Mouse (Mus musculus) R1 (cell line): ENCODE measurements at regions not wholly inside any gene's neighbourhood (a gene's known extent, or its start where the extent isn't known, plus 50 kb on each side); places are given as distances from the start of the nearest gene placed in this dataset.

Experiments
- DNase-seq: peaks from one replicate; pipeline ENCODE4 v3.0.0-alpha.2; 2018; ENCODE audit warnings: low read depth, low spot score

DNA sequence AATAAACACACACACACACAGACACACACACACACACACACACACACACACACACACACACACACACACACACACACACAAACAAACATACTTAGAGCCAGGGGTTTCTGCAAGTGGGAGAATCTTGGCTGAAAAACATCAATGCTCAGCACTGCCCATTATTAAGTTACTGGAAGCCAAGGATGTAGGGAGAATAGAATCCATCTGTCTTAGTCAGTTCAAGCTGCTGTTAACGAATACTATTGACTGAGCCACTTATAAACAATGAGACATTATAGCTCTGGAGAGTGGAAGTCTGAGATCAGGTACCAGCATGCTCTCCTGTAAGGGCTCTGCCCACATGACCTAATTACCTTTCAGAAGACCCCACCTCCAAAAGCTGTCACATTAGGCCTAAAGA, 87.4 kb downstream of the Fam174b start:
- DNase-seq, result no peak

DNA sequence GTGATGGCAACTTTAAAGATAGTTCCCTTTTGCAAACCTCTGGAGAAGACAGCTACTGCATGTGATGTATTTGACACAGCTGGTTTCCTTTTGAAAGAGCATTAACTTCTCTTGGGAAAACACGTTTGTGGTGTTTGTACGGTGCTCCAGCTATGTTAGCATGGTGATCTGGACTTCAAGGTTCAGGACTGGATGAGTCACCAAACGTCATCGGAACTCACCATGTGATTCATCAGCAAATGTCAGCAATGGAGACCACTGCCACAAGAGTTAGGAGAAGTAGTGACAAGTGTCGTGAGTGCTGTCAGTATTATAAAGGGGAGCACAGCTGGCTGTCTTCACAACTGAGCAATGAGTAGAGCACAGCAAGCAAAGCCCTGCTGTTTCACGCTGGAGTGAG, 90.5 kb downstream of the Fam174b start:
- no peak for DNase-seq

DNA sequence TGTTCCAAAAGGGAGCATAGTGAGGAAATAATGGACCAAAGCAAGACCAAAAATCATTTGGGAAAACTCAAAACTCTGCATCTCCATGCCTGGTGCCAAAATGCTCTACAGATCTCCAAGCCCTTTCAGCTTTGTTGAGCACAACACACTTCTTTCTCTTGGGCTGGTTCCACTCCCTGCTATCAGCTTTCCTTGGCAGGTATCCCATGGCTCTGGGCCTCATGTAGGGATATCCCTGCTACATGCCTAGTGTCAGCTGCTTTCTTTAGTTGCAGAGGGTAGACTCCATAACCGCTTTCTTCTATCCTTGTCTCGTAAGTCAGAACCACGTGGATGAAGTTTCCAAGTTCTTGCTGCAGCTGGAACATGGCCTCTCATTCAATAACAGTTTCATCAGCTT, 100.3 kb downstream of the Fam174b start:
- no peak for DNase-seq

DNA sequence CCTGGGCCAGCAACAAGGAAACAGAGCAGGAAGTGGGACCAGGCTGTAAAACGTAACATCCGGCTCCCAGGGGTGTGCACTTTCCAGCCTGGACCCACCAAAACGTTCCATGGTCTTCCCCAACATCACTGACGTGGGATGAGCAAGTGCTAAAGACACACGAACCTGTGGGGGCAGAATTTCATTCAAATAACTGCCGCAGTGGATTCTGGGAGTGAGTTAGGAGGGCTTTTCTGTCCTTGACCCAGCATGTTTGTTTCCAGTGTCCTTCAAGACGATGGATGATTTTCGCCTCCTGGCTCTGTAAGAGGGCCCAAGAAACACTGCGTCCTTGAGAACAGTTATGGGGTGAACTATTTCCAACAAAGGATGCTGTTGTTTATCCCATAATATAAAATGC, 112.1 kb downstream of the Fam174b start:
- peak; percentile 82 for DNase-seq

DNA sequence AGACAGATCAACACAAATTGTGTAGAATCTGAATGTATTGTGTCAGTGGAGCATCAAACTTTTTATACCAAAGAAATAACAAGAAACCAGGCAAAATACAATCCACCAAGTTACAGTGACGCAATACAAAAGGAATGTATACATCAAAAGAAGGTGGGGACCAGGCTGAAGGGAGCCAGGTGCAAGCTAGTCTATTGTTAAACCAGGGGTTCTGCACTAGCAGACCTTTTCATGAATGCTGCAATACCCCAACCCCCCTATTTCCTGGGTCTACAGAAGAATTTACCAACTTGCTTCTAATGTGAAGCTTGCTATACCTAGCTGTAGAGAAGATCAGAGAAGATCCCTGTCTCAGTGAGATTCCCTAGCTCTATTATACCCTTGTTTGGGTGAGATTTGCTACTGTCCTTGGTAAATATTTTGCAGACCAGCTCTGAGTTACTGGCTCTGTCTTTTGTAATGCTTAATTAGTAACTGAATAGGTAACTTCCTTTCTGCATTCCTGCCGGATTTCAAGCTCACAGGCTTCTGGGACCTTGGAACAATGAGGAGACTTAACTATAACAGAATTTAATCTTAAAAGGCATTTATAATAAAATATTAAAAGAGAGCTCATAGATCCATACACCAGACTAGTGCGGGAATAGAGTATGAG, 113.3 kb downstream of the Fam174b start:
- DNase-seq, result peak; percentile 88

DNA sequence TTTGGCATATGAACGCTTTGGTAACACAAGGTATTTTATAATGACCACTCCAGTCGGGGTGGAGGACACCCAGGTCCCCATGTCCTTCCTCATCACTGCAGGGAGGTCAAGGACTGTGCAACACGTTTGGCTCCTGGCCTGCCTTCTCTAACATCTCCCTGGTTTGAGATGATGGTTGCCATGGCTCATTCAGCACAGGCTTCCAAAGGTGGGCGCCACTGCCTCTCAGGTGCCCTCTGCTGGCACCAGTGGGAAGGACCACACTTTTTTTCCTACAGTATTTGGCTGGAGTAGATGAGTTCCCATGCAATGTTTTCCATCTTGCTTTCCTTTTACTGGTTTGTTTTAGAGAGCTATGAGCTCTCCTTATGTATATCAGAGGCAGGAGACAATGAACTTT, 115.4 kb downstream of the Fam174b start:
- peak; percentile 70 for DNase-seq

DNA sequence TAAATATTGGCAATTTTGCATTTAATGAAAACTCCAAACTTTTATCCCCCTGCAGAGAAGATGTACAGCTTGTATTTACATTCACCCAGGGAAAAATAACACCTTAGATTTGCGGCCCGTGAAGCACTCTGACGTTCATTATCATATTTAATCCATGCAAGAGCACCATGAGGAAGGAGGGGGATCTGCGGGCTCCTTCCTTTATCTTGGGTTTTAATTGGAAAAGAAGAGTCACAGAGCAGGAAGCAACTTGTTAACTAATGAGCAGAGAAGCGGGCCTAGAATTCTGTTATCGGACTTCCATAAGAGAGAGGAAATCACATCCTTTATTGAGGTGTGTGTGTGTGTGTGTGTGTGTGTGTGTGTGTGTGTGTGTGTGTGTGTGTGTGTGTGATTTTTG, 116.8 kb downstream of the Fam174b start:
- no peak for DNase-seq

DNA sequence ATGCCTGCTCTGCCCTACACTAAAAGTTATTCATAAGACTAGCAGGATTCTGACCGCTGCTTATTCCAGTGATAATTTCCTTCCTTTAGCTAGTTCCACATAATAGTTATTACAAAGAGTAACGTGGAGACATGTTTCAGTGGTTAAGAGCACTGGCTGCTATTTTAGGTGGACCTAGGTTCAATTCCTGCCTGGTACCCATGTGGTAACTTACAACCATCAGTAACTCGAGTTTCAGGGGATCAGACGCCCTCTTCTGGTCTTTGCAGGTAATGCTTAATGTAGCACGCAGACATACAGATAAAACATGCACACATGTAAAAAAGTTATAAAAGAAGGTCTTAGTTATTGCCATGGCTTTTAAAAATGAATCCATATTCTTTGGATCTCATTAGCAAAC, 125.0 kb downstream of the Fam174b start:
- peak; percentile 54 for DNase-seq

DNA sequence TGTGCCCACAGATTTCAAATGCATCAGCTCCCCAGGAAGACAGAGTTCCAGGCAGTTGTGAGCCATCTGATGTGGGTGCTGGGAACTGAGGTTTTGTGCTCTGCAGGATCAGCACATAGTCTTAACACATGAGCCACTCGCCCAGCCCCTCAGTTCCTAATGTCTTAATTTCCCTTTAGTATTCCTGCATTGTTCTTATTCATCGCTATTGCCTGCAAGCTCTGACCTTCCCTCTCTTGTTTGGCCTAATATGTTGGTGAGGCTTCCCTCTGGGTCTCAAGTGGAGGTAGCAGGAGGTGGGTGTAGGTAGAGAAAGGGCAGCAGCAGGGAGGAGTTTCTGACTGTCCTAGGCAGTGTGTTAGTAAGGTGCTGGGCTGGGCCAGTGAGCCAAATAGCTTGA, 132.1 kb downstream of the Fam174b start:
- peak; percentile 59 for DNase-seq

DNA sequence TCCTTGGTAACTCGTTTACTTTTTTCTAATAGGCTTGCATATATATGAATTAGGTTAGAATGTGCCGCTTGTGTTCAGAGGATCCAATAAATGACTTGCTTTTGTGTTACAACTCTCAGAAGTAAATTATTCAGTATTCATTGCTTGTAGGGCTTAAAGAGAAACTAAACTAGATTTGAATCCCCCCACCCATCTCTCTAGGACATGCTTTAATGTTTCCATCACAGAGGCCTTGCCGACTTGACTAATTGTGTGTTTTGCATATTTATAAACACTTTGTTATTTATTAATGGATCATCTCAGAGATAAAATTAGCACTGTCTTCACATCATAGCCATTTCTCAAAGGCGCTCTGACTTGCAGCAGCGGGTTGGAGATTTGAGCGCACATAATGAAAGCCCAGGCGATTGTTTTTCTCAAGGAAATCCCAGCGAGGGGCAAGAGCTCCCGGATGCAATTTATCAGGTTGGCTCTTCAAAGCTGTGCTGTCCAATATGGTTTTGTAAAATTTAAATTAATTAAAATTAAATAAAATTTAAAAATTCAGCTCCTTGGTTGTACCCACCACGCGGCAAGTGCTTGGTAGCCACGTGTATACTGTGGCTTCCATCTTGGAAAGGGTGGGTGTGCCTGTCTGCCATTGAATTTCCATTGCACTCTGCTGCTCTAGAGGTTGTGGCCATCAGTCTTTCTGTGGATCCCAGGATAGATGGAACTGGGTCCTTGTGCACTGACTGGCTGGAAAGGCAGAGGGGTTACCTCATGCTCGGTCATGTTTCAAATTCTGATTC, 132.0 kb downstream of the St8sia2 start:
- DNase-seq, result no peak

DNA sequence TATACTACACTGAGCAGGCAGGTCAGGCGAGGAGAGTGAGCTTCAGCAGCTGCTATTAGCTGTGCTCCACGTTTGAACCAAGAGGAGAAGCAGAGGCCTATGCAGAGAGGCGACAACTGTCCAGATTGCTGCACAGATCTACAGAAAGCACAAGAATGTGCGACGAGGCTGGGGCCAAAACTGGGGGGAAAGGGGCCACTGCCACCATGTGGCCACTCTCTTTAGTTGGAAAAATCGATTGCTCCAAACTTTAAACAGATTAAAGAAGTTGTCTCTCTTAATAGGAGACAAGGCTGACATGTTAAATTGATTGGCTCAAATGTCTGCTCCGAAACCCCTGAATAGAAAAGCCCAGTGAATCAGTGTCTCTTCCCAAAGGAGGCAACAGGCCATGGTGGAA, 127.3 kb downstream of the St8sia2 start:
- DNase-seq, result no peak
